Mouse (Mus musculus): ENCODE results near the gene Pp2d1.

GRCm38 (mm10) chr17:53579612-53580011 lies 40.4 kb upstream of the Pp2d1 start:
- no peak for TF ChIP-seq POLR2A (IDR thresholded peaks at IDR 0.05; ENCODE audit: borderline replicate concordance, extremely low read depth, low read depth, low read length)
- TF ChIP-seq CTCF (IDR thresholded peaks at IDR 0.05; ENCODE audit: insufficient read depth, low read length), result no peak
